Mouse (Mus musculus): ENCODE results near the gene Brap. TPM values are rescaled to one million over a fixed set of nuclear protein-coding genes. Genes with fewer than 3 reads are reported as not detected.
"Not testable (repeated sequence)": the region's sequence is repeated elsewhere in the genome, so short reads cannot be mapped to it uniquely, and the experiment has no call there.

Gene Brap
- total RNA-seq, 2 experiments from 2014 or later: 29.7 to 31.8 TPM

GRCm38 (mm10) chr5:121667067-121667466 lies 6.7 kb downstream of the Brap start:
- DNase-seq (ENCODE audit: low spot score): no peak

GRCm38 (mm10) chr5:121668411-121668810 lies 8.0 kb downstream of the Brap start:
- no peak for DNase-seq (ENCODE audit: low spot score)

GRCm38 (mm10) chr5:121670412-121670811 lies 10.0 kb downstream of the Brap start:
- no peak for DNase-seq (ENCODE audit: low spot score)

GRCm38 (mm10) chr5:121682250-121682649 lies 21.9 kb downstream of the Brap start:
- no peak for DNase-seq (ENCODE audit: low spot score)

- no peak for DNase-seq (ENCODE audit: low spot score)
Observed at GRCm38 (mm10) chr5:121685495-121685894, 25.1 kb downstream of the Brap start.

- no peak for DNase-seq (ENCODE audit: low spot score)
Observed at GRCm38 (mm10) chr5:121686113-121686898, 25.9 kb downstream of the Brap start.

GRCm38 (mm10) chr5:121690482-121691211 lies 30.3 kb downstream of the Brap start:
- DNase-seq (ENCODE audit: low spot score): peak; percentile 59

- not testable (repeated sequence) for DNase-seq (ENCODE audit: low spot score)
Observed at GRCm38 (mm10) chr5:121691436-121691835, 31.1 kb downstream of the Brap start.

- DNase-seq (ENCODE audit: low spot score): no peak
Observed at GRCm38 (mm10) chr5:121692897-121693296, 32.5 kb downstream of the Brap start.

GRCm38 (mm10) chr5:121696761-121697160 lies 36.4 kb downstream of the Brap start:
- DNase-seq (ENCODE audit: low spot score): no peak

GRCm38 (mm10) chr5:121699891-121700290 lies 39.5 kb downstream of the Brap start:
- no peak for DNase-seq (ENCODE audit: low spot score)

- peak; percentile 22 for DNase-seq (ENCODE audit: low spot score)
Observed at GRCm38 (mm10) chr5:121700496-121700895, 40.1 kb downstream of the Brap start.

- DNase-seq (ENCODE audit: low spot score): no peak
Observed at GRCm38 (mm10) chr5:121701111-121701769, 40.9 kb downstream of the Brap start.

- no peak for DNase-seq (ENCODE audit: low spot score)
Observed at GRCm38 (mm10) chr5:121703341-121703740, 43.0 kb downstream of the Brap start.

- DNase-seq (ENCODE audit: low spot score): no peak
Observed at GRCm38 (mm10) chr5:121704512-121705248, 44.3 kb downstream of the Brap start.

- DNase-seq (ENCODE audit: low spot score): no peak
Observed at GRCm38 (mm10) chr5:121710402-121710801, 50.0 kb downstream of the Brap start.

- no peak for DNase-seq (ENCODE audit: low spot score)
Observed at GRCm38 (mm10) chr5:121710851-121711173, 50.4 kb downstream of the Brap start.

- peak; percentile 86 for DNase-seq (ENCODE audit: low spot score)
Observed at GRCm38 (mm10) chr5:121711174-121711927, 51.0 kb downstream of the Brap start, which contains the start of gene Atxn2. Gene Atxn2, plus strand, starts transcription at chr5:121711337.

GRCm38 (mm10) chr5:121711928-121712231 lies 51.5 kb downstream of the Brap start:
- no peak for DNase-seq (ENCODE audit: low spot score)

GRCm38 (mm10) chr5:121712232-121712933 lies 52.0 kb downstream of the Brap start:
- peak; percentile 22 for DNase-seq (ENCODE audit: low spot score)
